Mouse (Mus musculus) heart, postnatal 36 days (tissue): ENCODE data around the gene Cfap161. TPM values are rescaled to one million over a fixed set of nuclear protein-coding genes. Genes with fewer than 3 reads are reported as not detected.

Source experiments
- total RNA-seq, 2 experiments: library from RNA; stranded (reverse); gene quantifications; 2 replicates each; pipeline ENCODE4 v1.2.3; 2021

Gene Cfap161
- total RNA-seq, 2 experiments from 2014 or later, result not detected

Other genes with a start within 250 kb of the Cfap161 start
- under 1 TPM; 0.11 to 0.19 TPM for gene Tmc3, start 210.0 kb downstream of the Cfap161 start, total RNA-seq
- 10 to 100 TPM; 10.9 to 11.7 TPM for gene Stard5, start 162.9 kb downstream of the Cfap161 start, total RNA-seq
- gene Il16, start 49.2 kb downstream of the Cfap161 start, total RNA-seq, result 1 to 10 TPM; 8.4 to 10.0 TPM
- 1 to 10 TPM; 8.5 to 8.8 TPM for gene Tlnrd1, start 89.4 kb upstream of the Cfap161 start, total RNA-seq
- gene Mesd, start 89.6 kb upstream of the Cfap161 start, total RNA-seq, result 10 to 100 TPM; 47.6 to 50.3 TPM